Mouse (Mus musculus): ENCODE data around the gene Ankrd11. TPM values are rescaled to one million over a fixed set of nuclear protein-coding genes. Genes with fewer than 3 reads are reported as not detected.
"Not testable (repeated sequence)": the region's sequence is repeated elsewhere in the genome, so short reads cannot be mapped to it uniquely, and the experiment has no call there.

Ankrd11 gene
- total RNA-seq, 2 experiments from 2014 or later: 69.0 to 80.5 TPM

- peak; percentile 59 to 76 for DNase-seq
- intact Hi-C loops (cut with DNase I): no loop called here
Observed at GRCm38 (mm10) chr8:123041008-123041773, 886 bp downstream of the Ankrd11 start.

- no peak for DNase-seq
- intact Hi-C loops (cut with DNase I): no loop called here
Observed at GRCm38 (mm10) chr8:123040110-123040650, 1.9 kb downstream of the Ankrd11 start.

DNA sequence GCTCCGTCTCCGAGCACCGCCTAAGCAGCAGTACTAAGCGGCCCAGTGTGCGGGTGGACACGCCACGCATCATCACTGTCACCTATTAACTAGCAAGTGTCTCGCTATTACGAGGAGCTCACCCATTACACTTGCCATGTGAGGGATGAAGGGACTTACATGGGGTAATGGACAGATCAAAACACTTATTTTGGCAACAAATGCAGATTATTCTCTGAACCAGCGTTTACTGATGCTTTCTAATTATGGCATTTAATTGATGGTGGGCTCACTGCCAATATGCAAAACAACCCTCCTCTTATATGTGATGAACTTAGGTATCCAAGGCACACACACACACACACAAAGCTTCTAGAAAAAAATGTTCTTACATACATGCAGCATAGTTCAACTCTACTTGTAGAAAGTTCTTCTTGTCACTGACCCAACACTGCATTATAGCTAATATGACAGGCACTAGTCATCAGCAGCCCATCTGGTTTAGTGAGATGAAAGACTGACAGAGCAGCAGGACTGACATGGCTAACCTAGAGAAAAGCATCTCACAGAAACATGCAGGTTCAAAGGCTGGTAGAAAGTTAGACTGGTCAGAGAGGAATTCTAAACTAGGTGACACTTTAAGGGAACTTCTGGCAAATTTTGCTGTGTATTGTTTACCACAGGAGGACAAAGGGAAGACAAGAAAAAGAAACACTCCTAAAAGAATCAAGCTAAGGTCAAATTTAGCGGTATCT, 2.5 kb downstream of the Ankrd11 start:
- no peak for DNase-seq

DNA sequence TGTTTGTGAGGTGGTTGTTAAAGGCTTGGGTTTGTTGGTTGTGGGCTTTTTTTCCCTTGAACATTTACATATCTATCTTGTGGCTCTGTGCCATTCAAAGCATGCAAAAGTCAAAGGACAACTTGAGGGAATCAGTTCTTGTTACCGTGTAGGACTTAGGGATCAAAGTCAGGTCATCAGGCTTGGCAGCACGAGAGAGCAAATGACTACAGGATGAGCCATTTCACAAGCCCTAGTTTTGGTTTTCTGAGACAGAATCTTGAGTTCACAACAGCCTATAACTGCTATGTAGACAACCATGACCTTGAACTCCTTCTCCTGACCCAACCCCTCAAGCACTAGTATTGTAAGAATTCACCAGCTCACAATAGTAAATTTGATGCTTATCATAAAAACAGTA, 3.7 kb downstream of the Ankrd11 start:
- intact Hi-C loops (cut with DNase I): no loop called here

More for the DNA sequence above, 2.5 kb downstream of the Ankrd11 start:
- intact Hi-C loops (cut with DNase I): no loop called here

DNA sequence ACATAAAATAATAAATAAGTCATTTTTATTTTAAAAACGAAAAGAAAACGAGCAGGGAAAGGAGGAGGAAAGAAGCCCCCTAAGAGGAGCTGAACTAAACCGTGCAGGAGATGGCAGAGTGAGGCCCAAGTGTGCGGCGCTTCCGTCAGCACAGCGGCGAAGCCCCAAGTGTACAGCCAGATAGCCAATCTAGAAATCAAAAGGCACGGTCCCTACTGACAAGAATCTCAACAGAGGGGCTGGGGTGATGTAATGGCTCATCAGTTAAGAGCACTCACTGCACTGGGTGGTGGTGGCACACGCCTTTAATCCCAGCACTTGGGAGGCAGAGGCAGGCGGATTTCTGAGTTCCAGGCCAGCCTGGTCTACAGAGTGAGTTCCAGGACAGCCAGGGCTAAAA, 4.6 kb downstream of the Ankrd11 start:
- DNase-seq: no peak
- intact Hi-C loops (cut with DNase I): no loop called here

More for the DNA sequence above, 3.7 kb downstream of the Ankrd11 start:
- DNase-seq: no peak

DNA sequence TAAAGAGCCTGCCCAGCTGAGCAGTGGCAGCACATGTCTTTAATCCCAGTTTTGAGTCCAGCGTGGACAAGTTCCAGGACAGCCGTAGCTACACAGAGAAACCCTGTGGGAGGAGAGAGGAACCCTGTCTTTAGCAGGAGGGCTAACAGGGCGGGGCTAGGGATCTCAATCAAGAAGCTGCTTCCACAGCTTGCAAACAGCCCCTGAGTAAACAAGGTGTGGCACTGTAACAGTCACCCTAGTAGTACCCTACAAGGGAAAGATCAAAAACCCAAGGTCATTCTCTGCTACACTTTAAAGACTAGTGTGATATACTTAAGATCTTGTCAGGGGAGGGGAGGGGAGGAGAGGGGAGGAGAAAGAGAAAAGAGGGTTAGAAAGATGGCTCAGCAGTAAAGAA, 5.1 kb downstream of the Ankrd11 start:
- intact Hi-C loops (cut with DNase I): loop anchor here (1.0 kb wide), 1 partner anchor 55 kb away; no protein-coding TSS in a partner anchor
- DNase-seq: no peak

GRCm38 (mm10) chr8:123034171-123034570, 7.9 kb downstream of the Ankrd11 start:
- DNase-seq: no peak
- intact Hi-C loops (cut with DNase I): no loop called here

GRCm38 (mm10) chr8:123033431-123033830, 8.6 kb downstream of the Ankrd11 start:
- intact Hi-C loops (cut with DNase I): no loop called here
- DNase-seq: no peak

DNA sequence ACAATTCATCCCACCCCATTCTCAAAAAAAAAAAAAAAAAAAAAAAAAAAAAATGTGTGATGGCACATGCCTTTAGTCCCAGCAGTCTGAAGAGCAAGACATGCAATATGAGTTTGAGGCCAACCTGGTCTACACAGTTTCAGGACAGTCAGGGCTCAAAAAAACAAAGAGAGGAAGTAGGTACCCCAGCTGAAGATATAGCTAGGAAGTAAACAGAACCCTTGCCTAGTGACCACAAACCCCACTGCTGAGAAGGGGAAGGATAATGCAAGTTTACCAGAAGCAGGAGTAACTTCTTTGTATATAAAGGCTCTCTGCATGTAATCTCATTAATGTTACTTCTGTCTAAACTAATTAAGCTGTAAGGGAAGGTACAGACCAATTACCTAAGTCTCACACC, 9.3 kb downstream of the Ankrd11 start:
- intact Hi-C loops (cut with DNase I): no loop called here
- no peak for DNase-seq

DNA sequence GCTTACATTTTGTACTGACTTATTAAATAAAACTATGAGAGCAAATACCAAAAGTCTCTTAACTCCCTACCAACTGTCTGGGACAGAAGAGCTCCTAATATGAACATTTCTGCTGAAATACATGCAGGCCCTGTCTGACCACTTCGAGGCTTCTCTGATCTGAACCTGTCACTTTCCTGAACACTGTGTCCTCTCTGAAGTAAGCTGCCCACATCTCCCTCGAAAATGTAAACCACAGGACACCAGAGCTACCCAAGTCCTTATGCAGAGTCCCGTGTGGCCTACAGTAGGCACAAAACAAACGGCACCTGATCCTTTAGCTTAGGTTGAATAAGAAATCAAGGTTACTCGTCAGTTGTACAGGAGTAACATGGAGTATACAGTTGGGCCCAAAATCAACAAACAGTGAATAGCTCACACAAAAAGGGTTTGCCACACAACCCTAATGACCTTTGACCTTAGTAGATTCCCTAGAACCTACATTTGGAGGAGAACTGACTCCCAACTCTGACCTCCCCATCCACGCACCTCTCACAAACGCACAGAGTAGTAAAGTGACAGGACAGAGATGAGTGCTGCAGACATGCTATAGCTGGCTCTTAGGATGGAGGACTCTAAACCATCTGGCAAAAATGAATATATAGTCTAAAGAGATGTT, 10.6 kb downstream of the Ankrd11 start:
- no peak for DNase-seq
- intact Hi-C loops (cut with DNase I): no loop called here

DNA sequence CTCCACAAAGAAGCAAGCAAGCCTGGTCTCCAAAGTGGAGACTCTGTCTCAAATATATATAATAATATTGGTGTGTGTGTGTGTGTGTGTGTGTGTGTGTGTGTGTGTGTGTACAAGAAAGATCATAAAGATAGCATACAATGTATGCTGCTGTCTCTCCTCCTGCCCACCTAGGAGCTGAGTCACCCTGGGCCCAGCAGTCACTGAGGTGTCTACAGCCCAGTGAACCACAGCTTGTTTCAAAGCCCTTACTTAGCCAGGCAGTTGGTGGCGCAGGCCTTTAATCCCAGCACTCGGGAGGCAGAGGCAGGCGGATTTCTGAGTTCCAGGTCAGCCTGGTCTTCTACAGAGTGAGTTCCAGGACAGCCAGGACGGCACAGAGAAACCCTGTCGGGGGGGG, 12.0 kb downstream of the Ankrd11 start:
- intact Hi-C loops (cut with DNase I): not testable (repeated sequence)

GRCm38 (mm10) chr8:123027786-123028185, 14.3 kb downstream of the Ankrd11 start:
- intact Hi-C loops (cut with DNase I): no loop called here
- DNase-seq: no peak

More for the DNA sequence above, 12.0 kb downstream of the Ankrd11 start:
- not testable (repeated sequence) for DNase-seq

- DNase-seq: no peak
- intact Hi-C loops (cut with DNase I): no loop called here
Observed at GRCm38 (mm10) chr8:123025951-123026351, 16.1 kb downstream of the Ankrd11 start.

DNA sequence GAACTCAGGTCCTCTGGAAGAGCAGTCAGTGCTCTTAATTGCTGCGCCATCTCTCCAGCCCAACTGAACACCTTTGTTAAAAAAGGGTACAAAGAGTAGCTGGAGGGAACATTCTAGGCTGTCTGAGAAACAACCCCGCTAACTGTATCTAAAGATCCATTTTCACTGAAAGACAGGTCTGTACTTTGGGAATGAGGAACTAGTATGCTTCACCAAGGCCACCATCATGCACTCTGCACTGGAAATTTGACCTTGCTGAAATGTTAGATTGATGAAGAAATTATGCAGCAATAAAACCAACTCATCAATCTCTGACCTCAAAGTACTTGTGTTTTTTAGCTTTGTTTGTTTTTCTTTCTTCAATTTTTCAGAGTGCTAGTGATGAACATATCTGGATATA, 17.9 kb downstream of the Ankrd11 start:
- intact Hi-C loops (cut with DNase I): no loop called here
- no peak for DNase-seq

DNA sequence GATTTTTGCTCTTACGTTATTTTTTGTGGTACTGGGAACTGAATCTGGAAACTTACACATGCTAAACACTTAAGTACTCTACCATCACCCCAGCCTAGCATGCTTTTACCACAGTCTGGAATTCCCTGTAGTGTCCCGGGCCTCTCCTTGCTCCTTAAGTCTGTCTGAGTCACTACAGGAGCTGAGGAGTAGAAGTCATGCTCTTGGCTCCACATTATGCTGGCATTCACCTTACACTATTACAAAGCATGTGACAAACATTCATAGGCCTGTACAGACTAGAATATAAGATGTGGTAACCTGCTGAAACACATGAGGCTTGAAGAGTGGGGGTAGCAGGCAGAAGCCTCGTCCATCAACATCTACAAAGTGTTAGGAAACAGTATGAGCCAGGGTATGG, 19.4 kb downstream of the Ankrd11 start:
- DNase-seq: no peak
- intact Hi-C loops (cut with DNase I): no loop called here

DNA sequence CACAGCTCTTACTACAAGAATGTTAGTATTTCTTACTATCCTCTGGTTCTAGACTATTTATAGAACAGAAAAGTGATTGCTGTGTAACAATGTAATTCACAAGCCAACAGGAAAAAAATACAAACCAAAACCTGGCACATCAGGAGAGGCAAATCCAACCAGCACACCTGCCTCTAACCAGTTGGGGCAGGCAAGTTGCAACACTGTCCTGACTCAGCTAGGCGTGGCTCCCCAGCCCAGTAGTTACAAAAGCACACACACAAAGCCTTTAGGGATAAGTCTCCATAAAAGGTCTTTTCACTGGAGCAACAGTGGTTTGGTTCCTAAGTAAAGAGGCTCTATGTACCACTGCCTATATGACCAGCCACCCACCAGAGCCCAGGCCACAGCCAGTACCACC, 20.8 kb downstream of the Ankrd11 start:
- intact Hi-C loops (cut with DNase I): no loop called here

GRCm38 (mm10) chr8:123020859-123021258, 21.2 kb downstream of the Ankrd11 start:
- intact Hi-C loops (cut with DNase I): no loop called here
- DNase-seq: no peak

More for the DNA sequence above, 20.8 kb downstream of the Ankrd11 start:
- no peak for DNase-seq

DNA sequence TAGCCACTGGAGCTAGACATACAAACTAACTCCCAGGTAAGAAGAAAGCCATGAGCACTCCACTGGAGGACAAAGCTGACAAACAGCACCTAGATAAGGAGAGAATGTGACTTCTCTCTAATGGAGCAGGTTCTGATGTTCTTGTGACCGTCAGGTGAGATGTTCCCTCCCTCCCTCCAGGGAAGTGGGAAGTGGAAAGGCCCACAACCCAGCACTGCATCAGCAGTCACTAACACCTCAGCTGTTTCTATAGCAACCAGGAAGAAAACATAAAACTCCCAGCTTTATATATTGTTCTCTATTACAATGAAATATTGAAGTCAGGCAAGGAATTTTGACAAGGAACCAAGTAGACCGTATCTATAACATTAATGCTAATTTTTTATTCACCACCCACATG, 22.0 kb downstream of the Ankrd11 start:
- no peak for DNase-seq
- intact Hi-C loops (cut with DNase I): no loop called here

- intact Hi-C loops (cut with DNase I): no loop called here
- no peak for DNase-seq
Observed at GRCm38 (mm10) chr8:123018484-123019164, 23.5 kb downstream of the Ankrd11 start.

GRCm38 (mm10) chr8:123017143-123017542, 24.9 kb downstream of the Ankrd11 start:
- intact Hi-C loops (cut with DNase I): no loop called here
- DNase-seq: no peak

DNA sequence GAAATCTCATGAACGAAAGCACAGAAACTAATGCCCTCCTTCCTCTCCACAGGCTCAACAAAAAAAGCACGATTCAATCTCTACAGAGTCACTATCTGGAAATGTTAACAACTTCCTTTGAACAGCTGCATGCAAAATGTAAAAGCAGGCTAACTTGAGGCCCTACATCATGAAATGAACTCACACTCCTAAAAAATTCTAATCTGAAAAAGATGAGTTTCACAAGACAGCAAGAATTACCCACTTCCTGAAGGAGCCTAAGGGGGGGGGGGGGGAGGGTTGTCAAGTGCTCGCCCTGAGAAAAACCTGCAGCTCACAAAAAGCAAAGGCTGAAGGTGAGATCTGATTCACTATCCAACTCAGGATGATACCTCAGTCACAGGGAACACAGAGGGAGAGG, 27.0 kb downstream of the Ankrd11 start:
- no peak for DNase-seq
- intact Hi-C loops (cut with DNase I): no loop called here

Data from heart, postnatal 36 days (tissue).